Mouse (Mus musculus) thymus, adult 2 months (tissue): ENCODE data around the gene Slc2a2.

ENCODE experiments used
- CTCF ChIP-seq: fragments of 200-500 bp; IDR thresholded peaks from 2 replicates; pipeline ENCODE4 v1.5.1; 2012; ENCODE audit warnings: mild to moderate bottlenecking, control low read depth, low read length, moderate library complexity, borderline replicate concordance; ENCODE audit not compliant: control insufficient read depth, poor library complexity, insufficient read depth; ENCODE audit errors: extremely low read depth
- POLR2A ChIP-seq: fragments of 200-500 bp; IDR thresholded peaks from 2 replicates; pipeline ENCODE4 v1.6.1; 2012; ENCODE audit warnings: mild to moderate bottlenecking, low read length, control low read depth, moderate library complexity; ENCODE audit not compliant: control insufficient read depth, poor library complexity, insufficient read depth; ENCODE audit errors: extremely low read depth

DNA sequence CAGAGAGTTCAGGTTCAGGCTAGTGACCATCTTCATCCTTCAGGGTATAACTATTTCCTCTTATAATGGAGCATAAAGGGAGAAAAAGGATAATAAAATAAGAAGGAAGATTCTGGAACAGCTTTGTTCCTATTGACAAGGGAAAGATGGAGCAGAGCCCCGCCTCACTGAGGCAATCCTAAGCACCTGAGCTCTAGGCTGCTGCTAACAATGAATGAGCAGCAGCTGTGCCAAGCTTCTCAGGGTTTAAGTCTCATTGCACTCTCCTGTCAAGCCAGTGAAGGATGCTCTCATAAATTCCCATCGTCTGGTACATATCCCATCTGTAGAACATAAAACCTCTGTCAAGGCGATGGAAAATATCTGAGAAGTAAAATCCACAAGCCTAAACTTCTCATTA, 44.7 kb upstream of the Slc2a2 start:
- TF ChIP-seq CTCF (no peak), POLR2A (no peak)
